In the genomic region with DNA sequence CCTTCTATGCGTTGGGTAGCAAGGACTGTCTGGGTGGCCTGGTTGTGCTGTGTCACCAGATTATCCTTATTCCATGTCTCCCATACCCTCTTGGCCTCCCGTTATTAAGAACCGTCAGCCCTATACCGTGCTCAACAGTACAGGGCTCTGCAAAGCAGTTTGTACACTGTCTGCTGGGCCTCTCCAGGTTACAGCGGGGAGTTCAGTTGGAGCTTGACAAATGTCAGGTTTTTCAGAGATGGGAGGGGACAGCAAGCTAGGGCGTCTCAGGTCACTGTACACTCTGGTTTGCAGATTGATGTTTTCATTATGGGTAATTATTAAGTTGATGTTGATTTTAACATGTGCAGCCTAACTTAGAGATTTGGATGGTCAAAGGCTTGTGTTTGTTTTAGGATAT, we compare ENCODE assay signal across 9 mouse cellular contexts.
DNase-seq lines count a peak whose midpoint lies in the region; ATAC-seq and TF ChIP-seq lines count a peak whose summit lies in the region.
"Had no signal": no experiment of that assay in that cellular context is flagged by ENCODE, and none has a peak within 500 bp of the region (broad histone marks: within the 10 kb centered on the region; RNA-seq: fewer than 3 reads in every experiment).

No protein-coding gene starts in this region.

- 36% methylated on average over 6 of the region's 6 CpGs for WGBS in kidney, embryonic 15.5 days
- 82% methylated on average over 6 of the region's 6 CpGs for WGBS in limb, embryonic 14.5 days
- WGBS in forebrain, postnatal 0 days: 90% methylated on average over 6 of the region's 6 CpGs

- TF ChIP-seq CTCF in gastrocnemius, adult 2 months (IDR thresholded peaks at IDR 0.05): no peak
- no peak for TF ChIP-seq CTCF in bone marrow macrophage, adult 2 months (IDR thresholded peaks at IDR 0.05; ENCODE audit: low read depth, low read length)
- TF ChIP-seq CTCF in forebrain, postnatal 0 days (IDR thresholded peaks at IDR 0.05; ENCODE audit: low read depth): no peak

- H3K4me1 ChIP-seq in kidney, embryonic 15.5 days: peaks cover 91% of the 10 kb centered on the region
- peaks cover 78% of the 10 kb centered on the region for H3K4me1 ChIP-seq in bone marrow macrophage, adult 2 months (ENCODE audit: control insufficient read depth, insufficient read depth, low read length)
- H3K4me1 ChIP-seq in limb, embryonic 14.5 days (ENCODE audit: control insufficient read depth, insufficient read depth, low read length): peaks cover 81% of the 10 kb centered on the region
- peaks cover 19% of the 10 kb centered on the region for H3K4me1 ChIP-seq in forebrain, postnatal 0 days (ENCODE audit: insufficient read depth)

- no peaks in the 10 kb centered on the region for H3K27me3 ChIP-seq in kidney, embryonic 15.5 days
- no peaks in the 10 kb centered on the region for H3K27me3 ChIP-seq in limb, embryonic 14.5 days (ENCODE audit: control insufficient read depth, insufficient read depth, low read length)
- no peaks in the 10 kb centered on the region for H3K27me3 ChIP-seq in forebrain, postnatal 0 days (ENCODE audit: insufficient read depth, low read length)
- H3K27me3 ChIP-seq: midbrain, embryonic 15.5 days had no signal

- no peak overlapping the region for H3K4me2 ChIP-seq in kidney, embryonic 15.5 days
- H3K4me2 ChIP-seq in limb, embryonic 14.5 days (replicated peaks; ENCODE audit: low read depth, low read length, severe bottlenecking): no peak overlapping the region
- H3K4me2 ChIP-seq in forebrain, postnatal 0 days (ENCODE audit: low read depth): no peak overlapping the region
- H3K4me2 ChIP-seq: midbrain, embryonic 15.5 days had no signal

- H3K36me3 ChIP-seq in kidney, embryonic 15.5 days: peaks cover 17% of the 10 kb centered on the region
- peaks cover 49% of the 10 kb centered on the region for H3K36me3 ChIP-seq in limb, embryonic 14.5 days (ENCODE audit: control insufficient read depth, insufficient read depth, low read length)
- no peaks in the 10 kb centered on the region for H3K36me3 ChIP-seq in forebrain, postnatal 0 days (ENCODE audit: insufficient read depth)
- H3K36me3 ChIP-seq: midbrain, embryonic 15.5 days had no signal

- intact Hi-C loops in gastrocnemius, adult 2 months (cut with DNase I): no loop called here

- H3K9ac ChIP-seq in kidney, embryonic 15.5 days: peak overlapping the region; percentile 7; the same call in 1 of the 2 replicates
- no peak overlapping the region for H3K9ac ChIP-seq in limb, embryonic 14.5 days (ENCODE audit: low read depth, low read length, severe bottlenecking)
- no peak overlapping the region for H3K9ac ChIP-seq in forebrain, postnatal 0 days
- H3K9ac ChIP-seq: midbrain, embryonic 15.5 days had no signal

- no peak for DNase-seq in gastrocnemius, adult 2 months
- no peak for DNase-seq in gastrocnemius, postnatal 4 days (ENCODE audit: low spot score in 2 of 2)
- no peak for DNase-seq in kidney, adult 11 months
- no peak for DNase-seq in limb, embryonic 14.5 days (ENCODE audit: low spot score)
- DNase-seq in forebrain, postnatal 0 days: no peak

- no peak for TF ChIP-seq POLR2A in bone marrow macrophage, adult 2 months (IDR thresholded peaks at IDR 0.05; ENCODE audit: borderline replicate concordance, low read depth, low read length)
- TF ChIP-seq POLR2A in limb, embryonic 14.5 days (IDR thresholded peaks at IDR 0.05; ENCODE audit: borderline replicate concordance, extremely low read depth, insufficient read depth, insufficient read length): no peak

- peak overlapping the region; percentile 94 for H3K27ac ChIP-seq in gastrocnemius, adult 2 months
- H3K27ac ChIP-seq in kidney, embryonic 15.5 days: peak overlapping the region; percentile 90
- H3K27ac ChIP-seq in bone marrow macrophage, adult 2 months (ENCODE audit: insufficient read depth, low read depth, low read length): peak overlapping the region; percentile 99
- peak overlapping the region; percentile 67; the same call in 1 of the 2 replicates for H3K27ac ChIP-seq in limb, embryonic 14.5 days (replicated peaks; ENCODE audit: low read depth, low read length)
- H3K27ac ChIP-seq in forebrain, postnatal 0 days (ENCODE audit: low read depth, low read length): no peak overlapping the region
- H3K27ac ChIP-seq: midbrain, embryonic 15.5 days had no signal

- H3K9me3 ChIP-seq in kidney, embryonic 15.5 days (replicated peaks): no peaks in the 10 kb centered on the region
- H3K9me3 ChIP-seq in limb, embryonic 14.5 days (ENCODE audit: control insufficient read depth, low read length): no peaks in the 10 kb centered on the region; the same call in 1 of the 2 replicates
- H3K9me3 ChIP-seq in forebrain, postnatal 0 days (ENCODE audit: low read length): no peaks in the 10 kb centered on the region
- H3K9me3 ChIP-seq: midbrain, embryonic 15.5 days had no signal

- peak overlapping the region; percentile 31 for H3K4me3 ChIP-seq in gastrocnemius, adult 2 months
- no peak overlapping the region for H3K4me3 ChIP-seq in kidney, embryonic 15.5 days (replicated peaks)
- no peak overlapping the region for H3K4me3 ChIP-seq in bone marrow macrophage, adult 2 months (ENCODE audit: insufficient read depth, low read length)
- H3K4me3 ChIP-seq in limb, embryonic 14.5 days (replicated peaks; ENCODE audit: low read length): no peak overlapping the region
- H3K4me3 ChIP-seq in forebrain, postnatal 0 days (ENCODE audit: low read depth, low read length): no peak overlapping the region
- H3K4me3 ChIP-seq: midbrain, embryonic 15.5 days had no signal

- ATAC-seq in kidney, embryonic 15.5 days (replicated peaks; ENCODE audit: low FRiP score): peak; percentile 37; the same call in 1 of the 2 replicates
- no peak for ATAC-seq in limb, embryonic 14.5 days (ENCODE audit: low FRiP score, low read depth)
- ATAC-seq in erythroblast, adult 5-6 weeks (replicated peaks; ENCODE audit: low FRiP score, poor library complexity, severe bottlenecking): no peak
- ATAC-seq in forebrain, postnatal 0 days: no peak
- ATAC-seq: midbrain, embryonic 15.5 days had no signal
